Mouse (Mus musculus): Measurements from ENCODE around the gene 1700013G24Rik.

The 1700013G24Rik gene

GRCm38 (mm10) chr4:137497367-137497766 lies 44.3 kb downstream of the 1700013G24Rik start:
- DNase-seq (ENCODE audit: low spot score): no peak

GRCm38 (mm10) chr4:137497892-137498722 lies 45.0 kb downstream of the 1700013G24Rik start:
- no peak for DNase-seq (ENCODE audit: low spot score)

- DNase-seq (ENCODE audit: low spot score): no peak
Measured at GRCm38 (mm10) chr4:137498882-137499583, 45.9 kb downstream of the 1700013G24Rik start.

GRCm38 (mm10) chr4:137500149-137500548 lies 47.1 kb downstream of the 1700013G24Rik start:
- no peak for DNase-seq (ENCODE audit: low spot score)

- no peak for DNase-seq (ENCODE audit: low spot score)
Measured at GRCm38 (mm10) chr4:137500953-137501352, 47.9 kb downstream of the 1700013G24Rik start.

GRCm38 (mm10) chr4:137502183-137502582 lies 49.1 kb downstream of the 1700013G24Rik start:
- no peak for DNase-seq (ENCODE audit: low spot score)

- DNase-seq (ENCODE audit: low spot score): no peak
Measured at GRCm38 (mm10) chr4:137502801-137503200, 49.7 kb downstream of the 1700013G24Rik start.

- DNase-seq (ENCODE audit: low spot score): no peak
Measured at GRCm38 (mm10) chr4:137503509-137503971, 50.5 kb downstream of the 1700013G24Rik start.
